Mouse (Mus musculus) hindbrain, postnatal 0 days (tissue): ENCODE results near the gene Acad9. TPM values are rescaled to one million over a fixed set of nuclear protein-coding genes. Genes with fewer than 3 reads are reported as not detected.

Source experiments
- ATAC-seq: fragments of 200-750 bp; cut with Nextera tagmentation; 2 replicates; pipeline ENCODE4 v1.8.0; 2017; ENCODE audit warnings: mild to moderate bottlenecking, moderate TSS enrichment, moderate library complexity
- DNase-seq: peaks from one replicate; pipeline ENCODE4 v3.0.0-alpha.2; 2015; ENCODE audit warnings: low spot score
- H3K27ac ChIP-seq: fragments of 300-500 bp; sonication (generic); 2 replicates; pipeline ENCODE4 v1.5.1; 2014; ENCODE audit warnings: mild to moderate bottlenecking
- H3K27me3 ChIP-seq: fragments of 300-500 bp; sonication (generic); 2 replicates; pipeline ENCODE4 v1.6.1; 2014; ENCODE audit warnings: low read length, mixed read lengths; ENCODE audit not compliant: insufficient read depth
- H3K36me3 ChIP-seq: fragments of 300-500 bp; sonication (generic); 2 replicates; pipeline ENCODE4 v1.6.1; 2014; ENCODE audit warnings: low read length, mixed read lengths; ENCODE audit not compliant: insufficient read depth
- H3K4me1 ChIP-seq: fragments of 300-500 bp; sonication (generic); 2 replicates; pipeline ENCODE4 v1.6.1; 2014; ENCODE audit warnings: antibody characterized with exemption, low read length, mixed read lengths; ENCODE audit not compliant: insufficient read depth
- H3K4me2 ChIP-seq: fragments of 300-500 bp; sonication (generic); 2 replicates; pipeline ENCODE4 v1.6.1; 2014; ENCODE audit warnings: low read depth, mild to moderate bottlenecking, low read length, moderate library complexity, mixed read lengths
- H3K4me3 ChIP-seq: fragments of 300-500 bp; sonication (generic); 2 replicates; pipeline ENCODE4 v1.5.1; 2014; ENCODE audit warnings: low read length
- H3K9ac ChIP-seq: fragments of 300-500 bp; sonication (generic); replicated peaks from 2 replicates; pipeline ENCODE4 v1.6.1; 2014; ENCODE audit warnings: mild to moderate bottlenecking, low read length, moderate library complexity, mixed read lengths
- H3K9me3 ChIP-seq: fragments of 300-500 bp; sonication (generic); 2 replicates; pipeline ENCODE4 v1.6.1; 2016; ENCODE audit warnings: low read length, mixed read lengths
- CTCF ChIP-seq: IDR thresholded peaks from 2 replicates; pipeline ENCODE4 v1.5.1; 2016; ENCODE audit warnings: antibody characterized with exemption, control low read depth, low read depth
- WGBS: fragments of 180-500 bp; shearing (Covaris S2); extraction: QIAGEN DNeasy Blood & Tissue Kit; methylation state at CpG from one replicate; pipeline ENCODE4 v1.1.7; 2014; 5-methylcytosine and 5-hydroxymethylcytosine counted together
- polyA plus RNA-seq: library from polyadenylated mRNA; unstranded; fragments of >200 nt; fragmentation: Nextera tagmentation; extraction: Ambion mirVana; gene quantifications from 2 replicates; pipeline ENCODE4 v1.2.1, GENCODE M21; 2015
- total RNA-seq: library from RNA; depleted of rRNA; stranded (reverse); fragments of >200 nt; gene quantifications from 2 replicates; pipeline ENCODE4 v1.2.3, GENCODE M21; 2014; rRNA removed

Acad9 gene
- total RNA-seq: 31.7 and 51.8 TPM in 2 replicates
- 69.6 and 74.1 TPM in 2 replicates for polyA plus RNA-seq

DNA sequence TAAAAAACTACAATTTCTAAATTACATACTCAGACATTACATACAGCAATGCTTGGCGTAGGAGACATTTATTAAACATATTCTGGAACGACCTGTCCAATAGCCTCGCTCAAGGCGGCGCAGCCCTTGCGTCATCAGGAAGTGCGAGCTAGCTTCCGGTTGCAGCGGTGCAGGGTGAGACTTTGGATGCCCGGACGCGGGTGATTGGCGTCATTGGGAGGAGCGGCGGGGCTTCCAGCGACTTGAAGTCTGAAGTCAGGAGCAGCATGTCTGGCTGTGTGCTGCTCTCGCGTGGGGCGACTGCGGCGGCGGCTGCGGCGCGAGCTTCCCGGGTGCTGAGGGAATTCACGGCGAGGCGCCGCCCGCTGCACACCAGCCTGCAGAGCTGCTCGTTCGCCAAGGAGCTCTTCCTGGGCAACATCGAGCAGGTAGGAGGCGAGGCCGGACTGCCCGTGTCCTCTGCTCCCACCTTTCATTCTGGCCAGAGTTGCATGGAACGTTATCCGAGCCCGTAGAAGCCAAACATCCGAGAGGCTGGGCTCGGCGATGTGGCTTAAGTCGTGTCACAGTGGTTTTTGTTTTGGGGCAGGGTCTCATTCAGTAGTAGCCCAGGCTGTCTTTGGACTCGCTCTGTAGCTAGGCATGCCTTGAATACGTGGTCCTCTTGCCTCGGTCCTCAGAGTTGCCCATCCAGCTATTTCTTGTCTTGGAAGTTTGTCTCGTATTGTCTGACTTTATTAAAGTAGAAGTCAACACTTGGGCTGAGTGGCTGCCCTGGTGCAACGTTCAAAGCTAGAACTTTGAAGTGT lies at the start of gene Acad9:
TSS of gene Acad9 (plus strand) at position 137 of the 809 bp plus-strand sequence.
- 0 out of 2 replicates have a peak, but pooled peaks have one; percentile 2 for TF ChIP-seq CTCF
- Histone ChIP-seq H3K27me3 (no peaks in the 10 kb centered on the region), H3K4me2 (peak within 1 kb of the TSS; percentile 72), H3K4me1 (peaks cover 13% of the 10 kb centered on the region; the same call in 1 of the 2 replicates), H3K9ac (peak within 1 kb of the TSS; percentile 78), H3K9me3 (no peaks in the 10 kb centered on the region), H3K4me3 (peak within 1 kb of the TSS; percentile 91), H3K36me3 (peaks cover 4% of the 10 kb centered on the region; the same call in 1 of the 2 replicates), H3K27ac (peak within 1 kb of the TSS; percentile 71; the same call in 1 of the 2 replicates)
- ATAC-seq (peak; percentile 98), DNase-seq (peak; percentile 98)
- WGBS: under 1% methylated on average over 49 of the region's 49 CpGs

DNA sequence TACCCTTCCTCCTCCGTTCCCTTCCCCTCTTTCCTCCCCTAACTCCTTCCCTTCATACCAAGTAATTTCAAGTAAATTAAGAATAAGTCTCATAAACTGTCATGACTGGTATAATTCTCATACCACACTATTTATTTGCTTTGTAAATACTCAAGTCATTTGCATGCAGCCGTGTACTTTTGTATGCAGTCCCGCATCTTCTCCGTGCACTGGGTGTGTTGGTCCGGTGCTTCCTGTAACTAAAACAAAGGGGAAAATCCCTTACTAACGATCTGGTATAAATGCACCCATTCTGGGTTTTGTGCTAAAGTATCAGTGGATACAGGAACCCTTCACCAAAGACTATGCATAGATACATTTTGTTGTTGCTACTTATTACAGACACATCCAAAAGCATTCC lies 40.0 kb upstream of the Acad9 start:
- Histone ChIP-seq H3K36me3 (no peaks in the 10 kb centered on the region), H3K27me3 (no peaks in the 10 kb centered on the region), H3K9me3 (no peaks in the 10 kb centered on the region), H3K9ac (no peak overlapping the region), H3K27ac (no peak overlapping the region), H3K4me3 (no peak overlapping the region), H3K4me2 (no peak overlapping the region), H3K4me1 (no peaks in the 10 kb centered on the region)
- ATAC-seq (no peak), DNase-seq (no peak)
- 77% methylated on average over 6 of the region's 6 CpGs for WGBS
- no peak for TF ChIP-seq CTCF

DNA sequence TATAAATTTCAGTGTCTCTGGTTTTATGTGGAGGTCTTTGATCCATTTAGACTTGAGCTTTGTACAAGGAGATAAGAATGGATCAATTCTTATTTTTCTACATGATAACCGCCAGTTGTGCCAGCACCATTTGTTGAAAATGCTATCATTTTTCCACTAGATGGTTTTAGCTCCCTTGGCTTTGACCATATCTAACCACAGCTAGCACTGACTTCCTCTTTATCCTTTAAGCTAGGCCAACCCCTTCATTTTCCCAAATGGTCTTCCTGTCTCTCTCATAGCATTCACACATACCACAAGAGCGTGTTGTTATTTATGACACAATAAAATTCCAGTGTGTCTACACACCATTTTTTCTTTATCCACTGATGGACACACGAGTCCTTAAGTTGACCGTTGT lies 35.8 kb upstream of the Acad9 start:
- H3K27ac ChIP-seq: no peak overlapping the region
- no peak overlapping the region for H3K4me2 ChIP-seq
- TF ChIP-seq CTCF: no peak
- H3K36me3 ChIP-seq: no peaks in the 10 kb centered on the region
- no peak overlapping the region for H3K9ac ChIP-seq
- H3K9me3 ChIP-seq: no peaks in the 10 kb centered on the region
- WGBS: 89% methylated on average over 4 of the region's 4 CpGs
- H3K4me1 ChIP-seq: no peaks in the 10 kb centered on the region
- DNase-seq (no peak), ATAC-seq (no peak)
- no peaks in the 10 kb centered on the region for H3K27me3 ChIP-seq
- no peak overlapping the region for H3K4me3 ChIP-seq

DNA sequence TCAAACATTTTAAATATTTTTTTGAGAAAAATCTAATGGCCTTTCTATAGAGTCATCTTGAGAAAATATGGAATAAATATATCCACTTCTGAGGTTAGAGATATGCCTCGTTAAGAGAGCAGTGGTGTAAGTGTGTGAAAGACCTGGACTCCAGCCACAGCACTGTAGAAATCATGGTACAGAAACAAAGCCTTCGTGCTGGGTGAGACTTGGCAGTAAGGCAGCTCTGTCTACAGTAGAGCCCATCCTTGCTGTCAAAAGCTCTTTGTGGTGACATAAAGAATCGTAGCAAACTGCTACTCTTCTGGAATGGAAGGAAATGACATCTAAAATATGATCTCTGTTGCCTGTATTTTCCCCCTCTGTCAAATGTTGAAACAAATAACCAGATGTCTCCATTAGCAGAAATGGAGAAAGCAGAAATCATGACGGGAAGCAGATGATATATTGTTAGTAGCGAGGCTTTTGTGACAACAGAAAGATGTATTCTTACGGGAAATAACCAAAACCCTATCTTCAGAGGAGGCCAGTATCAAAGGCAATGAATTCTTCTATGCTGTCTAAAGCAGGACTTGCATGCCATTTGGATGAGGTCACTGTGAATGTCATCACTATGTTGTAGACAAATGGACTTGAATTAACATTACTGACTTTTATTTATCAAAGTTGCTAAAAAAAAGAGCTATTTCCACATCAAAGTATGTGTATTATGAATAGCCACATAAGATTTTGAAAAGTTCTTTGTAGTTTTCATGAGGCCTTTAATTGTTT lies 33.9 kb upstream of the Acad9 start:
- Histone ChIP-seq H3K4me3 (no peak overlapping the region), H3K9me3 (no peaks in the 10 kb centered on the region), H3K9ac (no peak overlapping the region), H3K4me2 (no peak overlapping the region), H3K4me1 (no peaks in the 10 kb centered on the region), H3K36me3 (no peaks in the 10 kb centered on the region), H3K27me3 (no peaks in the 10 kb centered on the region), H3K27ac (no peak overlapping the region)
- TF ChIP-seq CTCF: no peak
- peak; percentile 70 for ATAC-seq
- 42% methylated on average over 6 of the region's 6 CpGs for WGBS
- DNase-seq: peak; percentile 40

DNA sequence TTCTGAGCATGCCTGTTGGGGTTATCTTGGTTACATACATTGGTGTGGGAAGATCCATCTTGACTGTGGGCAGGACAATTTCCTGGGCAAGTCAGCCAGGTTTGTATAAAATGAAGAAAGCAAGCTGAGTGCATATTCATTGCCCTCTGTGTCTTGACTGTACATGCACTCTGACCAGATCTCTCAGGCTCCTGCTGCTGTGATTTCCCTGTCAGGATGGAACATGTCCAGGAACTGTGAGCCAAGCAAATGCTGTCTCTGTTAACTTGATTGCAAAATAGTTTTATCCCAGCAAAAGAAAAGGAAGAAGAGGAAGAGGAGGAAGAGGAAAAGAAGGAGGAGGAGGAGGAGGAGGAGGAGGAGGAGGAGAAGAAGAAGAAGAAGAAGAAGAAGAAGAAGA lies 21.3 kb upstream of the Acad9 start:
- no peak overlapping the region for H3K4me2 ChIP-seq
- ATAC-seq (no peak), DNase-seq (no peak)
- H3K4me3 ChIP-seq: no peak overlapping the region
- no peaks in the 10 kb centered on the region for H3K36me3 ChIP-seq
- no peak overlapping the region for H3K9ac ChIP-seq
- TF ChIP-seq CTCF: no peak
- no peaks in the 10 kb centered on the region for H3K9me3 ChIP-seq
- no peak overlapping the region for H3K27ac ChIP-seq
- no peaks in the 10 kb centered on the region for H3K27me3 ChIP-seq
- H3K4me1 ChIP-seq: no peaks in the 10 kb centered on the region

DNA sequence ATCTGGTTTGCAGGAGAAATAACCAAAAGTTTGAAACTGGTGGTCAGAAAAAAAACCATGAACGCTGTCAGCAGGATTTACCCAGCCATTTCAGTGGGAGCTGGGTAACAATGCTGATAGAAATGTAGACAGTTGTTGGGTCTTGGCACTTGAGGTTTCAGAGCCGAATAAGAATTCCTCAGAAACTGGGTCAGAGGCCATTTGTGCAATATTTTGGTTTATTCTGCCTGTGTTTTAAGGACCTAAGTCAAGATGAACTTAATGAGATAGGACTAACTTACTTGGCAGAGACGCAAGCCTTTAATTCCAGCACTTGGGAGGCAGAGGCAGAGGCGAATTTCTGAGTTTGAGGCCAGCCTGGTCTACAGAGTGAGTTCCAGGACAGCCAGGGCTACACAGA lies 20.7 kb upstream of the Acad9 start:
- Histone ChIP-seq H3K9me3 (no peaks in the 10 kb centered on the region), H3K27ac (no peak overlapping the region), H3K9ac (no peak overlapping the region), H3K36me3 (no peaks in the 10 kb centered on the region), H3K27me3 (no peaks in the 10 kb centered on the region), H3K4me2 (no peak overlapping the region), H3K4me3 (no peak overlapping the region), H3K4me1 (no peaks in the 10 kb centered on the region)
- DNase-seq (no peak), ATAC-seq (no peak)
- TF ChIP-seq CTCF: no peak
- WGBS: 80% methylated on average over 4 of the region's 4 CpGs
